Mouse (Mus musculus) MEL (cell line): ENCODE measurements around the gene Plxnd1.

Experiments
- BHLHE40 ChIP-seq: IDR thresholded peaks from 2 replicates; pipeline ENCODE4 v1.6.1; 2012; ENCODE audit warnings: low read depth, mild to moderate bottlenecking, inconsistent platforms, low read length, improper control_type of control experiment, borderline replicate concordance
- CHD2 ChIP-seq: IDR thresholded peaks from 2 replicates; pipeline ENCODE4 v1.6.1; 2011; ENCODE audit warnings: low read length, improper control_type of control experiment
- CTCF ChIP-seq, 3 experiments: IDR thresholded peaks in 2 of 3; conservative IDR thresholded peaks in 1 of 3; 2 replicates each; pipeline ENCODE4 v1.5.1; 2011 to 2012; ENCODE audit warnings: low read length in 3 of 3, low read depth in 2 of 3, mild to moderate bottlenecking in 2 of 3, improper control_type of control experiment in 1 of 3, inconsistent platforms in 1 of 3, mixed read lengths in 1 of 3, moderate library complexity in 1 of 3; ENCODE audit not compliant: control insufficient read depth in 1 of 3, insufficient read depth in 1 of 3, poor library complexity in 1 of 3, severe bottlenecking in 1 of 3
- MAFK ChIP-seq: IDR thresholded peaks from 2 replicates; pipeline ENCODE4 v1.6.1; 2011; ENCODE audit warnings: low read depth, mild to moderate bottlenecking, low read length, improper control_type of control experiment, borderline replicate concordance
- MAX ChIP-seq: IDR thresholded peaks from 2 replicates; pipeline ENCODE4 v1.6.1; 2011; ENCODE audit warnings: low read length, improper control_type of control experiment
- POLR2A ChIP-seq, 2 experiments: IDR thresholded peaks; 2 replicates each; pipeline ENCODE4 v1.6.1; 2011 to 2012; ENCODE audit warnings: low read length in 2 of 2, mild to moderate bottlenecking in 2 of 2, control low read depth in 1 of 2, improper control_type of control experiment in 1 of 2, low read depth in 1 of 2, moderate library complexity in 1 of 2; ENCODE audit not compliant: control insufficient read depth in 1 of 2, insufficient read depth in 1 of 2, poor library complexity in 1 of 2
- RAD21 ChIP-seq: IDR thresholded peaks from 2 replicates; pipeline ENCODE4 v1.6.1; 2011; ENCODE audit warnings: mild to moderate bottlenecking, low read depth, low read length, improper control_type of control experiment
- TAL1 ChIP-seq: IDR thresholded peaks from 2 replicates; pipeline ENCODE4 v1.6.1; 2012; ENCODE audit warnings: mild to moderate bottlenecking, inconsistent platforms, low read length, moderate library complexity, mixed read lengths
- TCF12 ChIP-seq: IDR thresholded peaks from 2 replicates; pipeline ENCODE4 v1.6.1; 2014; ENCODE audit warnings: low read depth, mild to moderate bottlenecking, inconsistent platforms, low read length, improper control_type of control experiment, moderate library complexity
- ZKSCAN1 ChIP-seq: IDR thresholded peaks from 2 replicates; pipeline ENCODE4 v1.6.1; 2012; ENCODE audit warnings: low read depth, mild to moderate bottlenecking, inconsistent platforms, low read length, improper control_type of control experiment, moderate library complexity
- ZMIZ1 ChIP-seq: IDR thresholded peaks from 2 replicates; pipeline ENCODE4 v1.6.1; 2012; ENCODE audit warnings: low read depth, mild to moderate bottlenecking, inconsistent platforms, low read length, improper control_type of control experiment, moderate library complexity

GRCm38 (mm10) chr6:115994877-115995520 is at the start of gene Plxnd1:
- no peak for TF ChIP-seq POLR2A (IDR thresholded peaks at IDR 0.05; ENCODE audit: control insufficient read depth in 1 of 2, insufficient read depth in 1 of 2, low read depth in 1 of 2, low read length in 2 of 2, poor library complexity in 1 of 2)
- TF ChIP-seq ZMIZ1, result no peak
- TF ChIP-seq BHLHE40, result no peak
- TF ChIP-seq MAFK, result no peak
- no peak for TF ChIP-seq ZKSCAN1
- no peak for TF ChIP-seq CHD2
- TF ChIP-seq RAD21, result no peak
- TF ChIP-seq TCF12, result 0 out of 2 replicates have a peak, but pooled peaks have one; percentile 18
- no peak for TF ChIP-seq CTCF (IDR thresholded peaks at IDR 0.05 in 2 of 3, conservative IDR thresholded peaks at IDR 0.05 in 1 of 3; ENCODE audit: control insufficient read depth in 1 of 3, insufficient read depth in 1 of 3, low read depth in 2 of 3, low read length in 3 of 3, poor library complexity in 1 of 3, severe bottlenecking in 1 of 3)
- no peak for TF ChIP-seq TAL1
- no peak for TF ChIP-seq MAX
